Mouse (Mus musculus) heart, postnatal 10 days (tissue): ENCODE measurements around the gene F5. TPM values are rescaled to one million over a fixed set of nuclear protein-coding genes. Genes with fewer than 3 reads are reported as not detected.

Experiments
- total RNA-seq, 2 experiments: library from RNA; stranded (reverse); gene quantifications; 2 replicates each; pipeline ENCODE4 v1.2.3; 2021

F5 gene
- total RNA-seq, 2 experiments from 2014 or later = 0.60 to 1.1 TPM

Other genes with a start within 250 kb of the F5 start
- gene Scyl3, start 222.7 kb upstream of the F5 start, total RNA-seq = 1 to 10 TPM; 9.0 to 9.1 TPM
- 1 to 10 TPM; 1.5 to 3.3 TPM for gene BC055324, start 157.0 kb upstream of the F5 start, total RNA-seq
- gene Mettl18, start 156.9 kb upstream of the F5 start, total RNA-seq = 1 to 10 TPM; 3.4 to 4.7 TPM
- 1 to 10 TPM; 2.3 to 3.6 TPM for gene Sele, start 103.6 kb upstream of the F5 start, total RNA-seq
- 1 to 10 TPM; 1.4 to 1.6 TPM for gene Sell, start 89.9 kb upstream of the F5 start, total RNA-seq
- 1 to 10 TPM in 1 of 2 experiments, under 1 TPM in 1; 0.98 to 1.2 TPM for gene Selp, start 36.6 kb upstream of the F5 start, total RNA-seq
- gene Slc19a2, start 97.2 kb downstream of the F5 start, total RNA-seq = 1 to 10 TPM; 6.7 to 7.2 TPM
- 1 to 10 TPM; 7.0 to 7.7 TPM for gene Ccdc181, start 123.7 kb downstream of the F5 start, total RNA-seq
- 1 to 10 TPM; 5.8 to 6.2 TPM for gene Nme7, start 152.3 kb downstream of the F5 start, total RNA-seq
- gene Blzf1, start 155.7 kb downstream of the F5 start, total RNA-seq = 10 to 100 TPM; 26.0 to 27.9 TPM